Mouse (Mus musculus): Measurements from ENCODE around the gene Ufl1. TPM values are rescaled to one million over a fixed set of nuclear protein-coding genes. Genes with fewer than 3 reads are reported as not detected.
A peak's percentile ranks its signal among the peaks of the same experiment; 100 is the strongest.
"Not testable (repeated sequence)": the region's sequence is repeated elsewhere in the genome, so short reads cannot be mapped to it uniquely, and the experiment has no call there.

Gene Ufl1
- 0.03 and 0.04 TPM in 2 replicates for polyA plus RNA-seq (2012)

DNA sequence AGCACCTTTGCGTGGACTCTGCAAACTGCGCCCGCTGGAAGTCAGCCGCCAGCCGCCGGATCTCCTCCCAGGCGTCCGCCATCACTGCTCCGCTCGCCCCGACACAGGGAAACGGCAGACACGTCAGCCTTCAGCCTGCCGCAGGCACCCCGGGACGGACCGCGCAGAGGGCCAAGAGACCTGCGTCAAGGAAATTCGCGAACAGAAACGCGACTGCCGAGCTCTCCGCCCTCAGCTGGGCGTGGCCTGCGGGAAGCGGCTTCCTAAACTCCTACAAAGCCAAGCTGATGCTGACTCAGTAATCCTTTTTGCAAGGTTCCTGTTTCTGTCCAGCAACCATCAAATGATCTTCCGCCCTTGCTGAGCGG, at the start of gene Ufl1:
Ufl1 (minus strand) TSS at position 151 of the 368 bp plus-strand sequence.
- no peak for TF ChIP-seq GATA1 (IDR thresholded peaks at IDR 0.05; ENCODE audit: low read length)
- H3K4me1 ChIP-seq (ENCODE audit: control insufficient read depth), result peaks cover 13% of the 10 kb centered on the region
- H3K36me3 ChIP-seq (ENCODE audit: control insufficient read depth), result peaks cover 18% of the 10 kb centered on the region
- H3K4me3 ChIP-seq (replicated peaks), result peak within 1 kb of the TSS; percentile 93
- H3K27me3 ChIP-seq (ENCODE audit: control insufficient read depth), result no peaks in the 10 kb centered on the region
- no peaks in the 10 kb centered on the region for H3K9me3 ChIP-seq (ENCODE audit: control insufficient read depth, low read length)

DNA sequence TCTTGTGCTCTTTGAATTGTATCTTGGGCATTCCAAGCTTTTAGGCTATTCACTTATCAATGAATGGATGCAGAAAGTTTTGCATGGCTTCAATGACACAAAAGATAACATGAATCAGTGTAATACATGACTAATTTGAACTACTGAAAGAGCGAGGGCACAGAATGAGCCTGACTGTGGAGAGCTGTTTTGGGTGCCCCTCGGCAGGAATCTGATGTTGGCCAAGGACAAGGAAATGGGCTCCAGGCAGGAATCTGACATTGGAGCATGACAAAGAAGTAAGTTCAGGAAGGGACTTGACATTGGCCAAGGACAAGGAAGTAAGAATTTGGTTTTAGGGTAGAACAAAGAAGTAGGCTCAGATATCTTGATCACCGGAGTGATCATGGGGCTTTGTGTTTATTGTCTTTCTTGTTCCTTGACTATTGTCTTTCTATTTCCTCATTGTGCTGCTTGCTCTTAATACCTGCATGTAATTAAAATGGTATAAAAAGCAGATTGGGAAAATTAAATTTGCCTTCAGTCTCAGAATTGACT, 44.1 kb upstream of the Ufl1 start:
- Histone ChIP-seq H3K9me3 (ENCODE audit: control insufficient read depth, low read length) (no peaks in the 10 kb centered on the region), H3K4me1 (ENCODE audit: control insufficient read depth) (no peaks in the 10 kb centered on the region), H3K4me3 (replicated peaks) (no peak overlapping the region), H3K27me3 (ENCODE audit: control insufficient read depth) (no peaks in the 10 kb centered on the region), H3K36me3 (ENCODE audit: control insufficient read depth) (no peaks in the 10 kb centered on the region)
- no peak for TF ChIP-seq GATA1 (IDR thresholded peaks at IDR 0.05; ENCODE audit: low read length)
- no peak for TF ChIP-seq TAL1 (IDR thresholded peaks at IDR 0.05; ENCODE audit: low read length)

DNA sequence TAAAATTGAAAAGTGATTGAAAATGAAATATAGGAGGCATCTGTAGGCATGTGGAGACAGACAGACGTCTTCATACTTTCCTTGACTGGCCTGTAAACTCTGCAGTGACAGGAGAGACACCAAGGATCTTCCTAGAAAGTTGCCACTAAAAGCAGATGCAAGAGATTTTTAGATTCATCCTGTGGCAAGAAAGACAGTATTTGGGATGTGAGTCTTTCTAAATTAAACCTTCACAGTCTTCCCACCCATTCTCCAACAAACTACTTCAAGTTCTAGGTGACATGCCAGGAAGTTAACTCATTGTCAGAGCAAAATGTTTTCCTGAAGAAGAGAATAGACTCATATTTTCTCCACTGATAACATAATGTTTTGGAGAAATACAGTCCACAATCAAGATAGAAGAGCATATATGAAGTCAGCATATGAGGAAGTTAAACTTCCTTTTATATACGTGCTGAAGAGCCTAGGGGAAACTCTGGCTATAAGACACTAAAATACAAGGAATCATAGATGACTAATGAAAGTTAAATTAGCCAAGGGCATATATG, 41.1 kb upstream of the Ufl1 start:
- H3K27me3 ChIP-seq (ENCODE audit: control insufficient read depth), result no peaks in the 10 kb centered on the region
- TF ChIP-seq GATA1 (IDR thresholded peaks at IDR 0.05; ENCODE audit: low read length) (no peak), TAL1 (IDR thresholded peaks at IDR 0.05; ENCODE audit: low read length) (no peak)
- H3K4me1 ChIP-seq (ENCODE audit: control insufficient read depth), result no peaks in the 10 kb centered on the region
- no peak overlapping the region for H3K4me3 ChIP-seq (replicated peaks)
- H3K36me3 ChIP-seq (ENCODE audit: control insufficient read depth), result no peaks in the 10 kb centered on the region
- H3K9me3 ChIP-seq (ENCODE audit: control insufficient read depth, low read length), result no peaks in the 10 kb centered on the region

DNA sequence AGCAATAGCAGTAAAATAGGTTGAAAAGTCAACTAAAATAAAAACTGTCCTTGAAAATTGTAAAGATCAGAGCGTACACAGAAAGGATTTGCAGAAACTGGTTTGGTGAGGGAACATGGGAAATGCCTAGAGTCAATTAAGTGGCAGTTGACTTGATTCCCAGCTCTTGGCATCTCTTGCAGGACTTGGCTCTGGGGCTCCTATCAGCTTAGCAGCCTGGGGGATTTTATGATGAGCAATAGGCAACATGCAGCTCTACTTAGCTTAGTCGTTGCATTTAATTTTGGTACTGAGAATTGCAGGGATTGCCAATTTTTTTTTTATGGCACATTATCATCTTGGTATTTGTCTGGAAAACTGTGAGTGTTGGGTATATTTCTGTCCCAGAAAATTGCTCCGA, 32.1 kb upstream of the Ufl1 start:
- H3K36me3 ChIP-seq (ENCODE audit: control insufficient read depth), result no peaks in the 10 kb centered on the region
- H3K27me3 ChIP-seq (ENCODE audit: control insufficient read depth), result no peaks in the 10 kb centered on the region
- H3K9me3 ChIP-seq (ENCODE audit: control insufficient read depth, low read length), result no peaks in the 10 kb centered on the region
- TF ChIP-seq TAL1 (IDR thresholded peaks at IDR 0.05; ENCODE audit: low read length) (no peak), GATA1 (IDR thresholded peaks at IDR 0.05; ENCODE audit: low read length) (no peak)
- no peak overlapping the region for H3K4me3 ChIP-seq (replicated peaks)
- no peaks in the 10 kb centered on the region for H3K4me1 ChIP-seq (ENCODE audit: control insufficient read depth)

DNA sequence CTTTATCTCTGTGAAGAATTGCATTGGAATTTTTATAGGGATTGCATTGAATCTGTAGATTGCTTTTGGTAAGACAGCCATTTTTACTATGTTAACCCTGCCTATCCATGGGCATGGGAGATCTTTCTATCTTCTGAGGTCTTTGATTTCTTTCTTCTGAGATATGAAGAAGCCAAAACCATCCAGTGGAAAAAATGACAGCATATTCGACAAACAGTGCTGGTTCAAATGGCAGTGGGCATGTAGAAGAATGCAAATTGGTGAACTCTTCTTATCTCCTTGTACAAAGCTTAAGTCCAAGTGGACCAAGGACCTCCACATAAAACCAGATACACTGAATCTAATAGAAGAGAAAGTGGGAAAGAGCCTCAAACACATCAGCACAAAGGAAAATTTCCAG, 3.4 kb upstream of the Ufl1 start:
- H3K36me3 ChIP-seq (ENCODE audit: control insufficient read depth); H3K9me3 ChIP-seq (ENCODE audit: control insufficient read depth, low read length); H3K27me3 ChIP-seq (ENCODE audit: control insufficient read depth); H3K4me3 ChIP-seq (replicated peaks): not testable (repeated sequence)
- peaks cover 13% of the 10 kb centered on the region for H3K4me1 ChIP-seq (ENCODE audit: control insufficient read depth)

DNA sequence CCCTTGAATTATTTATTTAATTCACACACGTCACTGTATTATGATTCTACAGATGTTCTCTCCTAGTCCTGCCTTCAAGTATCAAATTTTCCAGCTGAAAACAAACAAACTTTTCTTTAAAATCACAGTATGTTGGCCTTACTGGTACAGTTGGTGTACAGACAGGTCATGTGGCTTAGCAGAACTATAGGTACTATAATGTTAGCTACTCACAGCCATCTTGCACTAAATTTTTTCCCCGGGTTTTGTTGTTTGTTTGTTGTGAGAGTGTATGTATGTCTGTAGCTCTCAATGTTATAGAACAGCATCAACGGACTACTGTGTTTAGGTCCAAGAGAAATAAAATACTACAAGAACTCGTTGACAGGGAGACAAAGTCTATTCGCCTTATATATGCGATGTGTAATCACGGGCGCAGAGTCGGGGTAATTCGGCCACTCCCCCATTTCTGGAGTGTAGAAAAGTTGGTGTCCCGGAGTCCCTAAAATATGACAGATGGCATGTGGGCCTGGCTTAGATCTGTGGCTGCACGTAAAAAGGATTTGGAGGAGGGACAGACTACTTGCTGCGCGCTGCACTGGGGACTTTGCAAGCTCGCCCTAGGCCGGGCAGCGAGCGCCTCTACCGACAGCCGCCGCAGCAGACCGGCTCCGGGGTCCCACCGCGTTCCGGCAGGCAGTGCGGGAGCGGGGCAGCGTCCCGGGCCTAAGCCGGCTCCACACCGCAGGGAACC, 517 bp downstream of the Ufl1 start:
- peaks cover 13% of the 10 kb centered on the region for H3K4me1 ChIP-seq (ENCODE audit: control insufficient read depth)
- H3K4me3 ChIP-seq (replicated peaks), result peak overlapping the region; percentile 93
- no peaks in the 10 kb centered on the region for H3K27me3 ChIP-seq (ENCODE audit: control insufficient read depth)
- H3K36me3 ChIP-seq (ENCODE audit: control insufficient read depth), result peaks cover 20% of the 10 kb centered on the region
- TF ChIP-seq TAL1 (IDR thresholded peaks at IDR 0.05; ENCODE audit: low read length), result no peak
- TF ChIP-seq GATA1 (IDR thresholded peaks at IDR 0.05; ENCODE audit: low read length), result no peak
- H3K9me3 ChIP-seq (ENCODE audit: control insufficient read depth, low read length), result no peaks in the 10 kb centered on the region

DNA sequence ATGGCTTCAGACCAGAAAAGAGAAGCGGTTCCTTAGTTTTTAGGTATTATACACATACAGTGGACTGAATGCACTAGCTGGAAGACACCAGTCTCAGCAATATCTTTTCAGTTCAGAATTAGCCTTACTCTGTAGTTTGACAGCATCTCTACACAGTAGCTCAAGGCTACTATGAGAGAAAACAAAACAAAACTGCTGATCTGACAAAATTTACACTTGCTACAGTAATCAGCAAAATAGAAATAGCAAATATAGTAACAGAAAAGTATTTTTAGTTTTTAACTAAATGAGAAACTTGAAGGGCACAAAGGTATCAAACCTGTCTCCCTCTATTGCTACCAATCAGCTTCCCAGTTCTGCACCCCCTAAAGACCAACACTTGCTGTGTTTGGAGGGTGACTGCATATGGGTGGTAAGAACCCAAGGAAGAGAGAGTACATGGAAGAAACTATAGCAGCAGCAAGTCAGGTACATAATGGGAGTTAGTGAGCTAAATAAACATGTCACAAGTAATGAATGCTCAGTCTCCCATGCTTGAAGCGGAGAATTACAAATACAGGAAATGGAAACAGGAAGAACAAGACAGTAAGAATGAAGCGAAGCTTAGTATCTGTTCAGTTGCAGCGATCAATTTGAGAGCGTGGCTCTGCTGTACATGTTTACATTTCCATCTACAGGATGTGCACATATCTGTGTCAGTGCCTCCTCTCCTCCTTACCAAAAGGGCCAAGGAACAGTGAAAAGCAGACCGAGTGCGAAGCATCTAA, 8.6 kb downstream of the Ufl1 start:
- H3K4me1 ChIP-seq (ENCODE audit: control insufficient read depth), result no peaks in the 10 kb centered on the region
- TF ChIP-seq GATA1 (IDR thresholded peaks at IDR 0.05; ENCODE audit: low read length), result no peak
- no peak for TF ChIP-seq TAL1 (IDR thresholded peaks at IDR 0.05; ENCODE audit: low read length)
- no peak overlapping the region for H3K4me3 ChIP-seq (replicated peaks)
- no peaks in the 10 kb centered on the region for H3K27me3 ChIP-seq (ENCODE audit: control insufficient read depth)
- H3K9me3 ChIP-seq (ENCODE audit: control insufficient read depth, low read length), result no peaks in the 10 kb centered on the region
- peaks cover 74% of the 10 kb centered on the region for H3K36me3 ChIP-seq (ENCODE audit: control insufficient read depth)

DNA sequence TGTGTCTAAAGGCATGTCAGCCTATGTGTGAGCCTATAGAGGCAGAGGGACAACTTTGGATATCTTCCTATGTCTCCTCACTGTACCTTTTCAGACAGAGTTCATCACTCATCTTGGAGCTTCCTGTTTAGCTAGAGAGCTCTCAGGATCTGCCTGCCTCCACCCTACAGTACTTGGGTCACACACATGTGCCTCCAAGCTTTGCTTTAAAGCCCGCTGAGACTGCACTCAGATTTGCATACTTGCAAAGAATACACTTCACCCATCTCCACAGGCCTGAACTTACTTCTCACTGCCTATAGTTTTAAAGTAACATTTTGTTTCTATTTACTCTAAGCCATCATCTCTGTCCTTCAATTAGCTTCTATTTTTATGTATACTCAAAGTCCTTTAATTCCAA, 9.7 kb downstream of the Ufl1 start:
- H3K9me3 ChIP-seq (ENCODE audit: control insufficient read depth, low read length), result no peaks in the 10 kb centered on the region

DNA sequence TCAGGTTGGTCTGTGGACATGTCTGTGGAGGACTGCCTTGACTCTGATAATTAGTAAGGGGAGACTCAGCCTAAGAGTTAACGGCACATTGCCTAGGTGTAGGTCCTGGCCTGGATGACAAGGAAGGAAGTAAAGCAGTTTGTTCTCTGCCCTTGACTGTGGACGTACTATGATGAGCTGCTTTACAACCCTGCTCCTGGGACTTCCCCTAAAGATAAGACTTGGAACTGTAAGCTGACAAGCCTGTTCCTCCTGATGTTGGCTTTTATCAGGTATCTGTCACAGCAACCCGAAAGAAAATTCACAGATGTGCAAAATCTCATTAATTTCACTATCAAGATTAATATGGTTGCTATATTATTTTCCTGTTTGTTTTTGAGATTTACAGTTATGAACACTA, 14.5 kb downstream of the Ufl1 start:
- peaks cover 2% of the 10 kb centered on the region for H3K4me1 ChIP-seq (ENCODE audit: control insufficient read depth)
- H3K9me3 ChIP-seq (ENCODE audit: control insufficient read depth, low read length), result no peaks in the 10 kb centered on the region
- H3K4me3 ChIP-seq (replicated peaks), result no peak overlapping the region
- no peaks in the 10 kb centered on the region for H3K27me3 ChIP-seq (ENCODE audit: control insufficient read depth)
- peaks cover 54% of the 10 kb centered on the region for H3K36me3 ChIP-seq (ENCODE audit: control insufficient read depth)
- no peak for TF ChIP-seq GATA1 (IDR thresholded peaks at IDR 0.05; ENCODE audit: low read length)
- TF ChIP-seq TAL1 (IDR thresholded peaks at IDR 0.05; ENCODE audit: low read length), result no peak

More for the DNA sequence above, 9.7 kb downstream of the Ufl1 start:
- H3K4me3 ChIP-seq (replicated peaks), result no peak overlapping the region
- H3K36me3 ChIP-seq (ENCODE audit: control insufficient read depth), result peaks cover 70% of the 10 kb centered on the region
- H3K27me3 ChIP-seq (ENCODE audit: control insufficient read depth), result no peaks in the 10 kb centered on the region
- TF ChIP-seq GATA1 (IDR thresholded peaks at IDR 0.05; ENCODE audit: low read length), result no peak
- TF ChIP-seq TAL1 (IDR thresholded peaks at IDR 0.05; ENCODE audit: low read length), result no peak
- H3K4me1 ChIP-seq (ENCODE audit: control insufficient read depth), result no peaks in the 10 kb centered on the region

All from erythroblast, embryonic 14.5 days (primary cell).